ENCODE assay signal across 8 mouse cellular contexts in the genomic region with DNA sequence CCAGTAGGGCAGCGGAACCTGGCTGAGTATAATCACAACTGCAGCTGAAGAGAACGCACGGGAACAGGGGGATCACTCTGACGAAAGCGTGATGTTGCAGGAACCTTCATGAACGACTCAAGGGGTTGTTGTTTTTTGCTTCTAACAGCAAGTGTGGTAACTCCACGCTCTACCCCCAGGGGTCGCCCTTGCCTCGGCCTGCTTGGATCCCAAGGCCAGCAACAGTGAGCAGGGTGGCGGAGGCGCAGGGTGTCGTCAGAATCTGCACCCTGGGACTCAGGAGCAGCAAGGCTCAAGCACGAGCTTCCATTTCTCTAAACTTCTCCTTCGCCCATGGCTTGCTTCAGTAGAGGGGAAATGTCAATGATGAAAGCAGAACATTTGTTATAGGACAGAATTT. TPM values are rescaled to one million over a fixed set of nuclear protein-coding genes. Genes with fewer than 3 reads are reported as not detected.
DNase-seq lines count a peak whose midpoint lies in the region; ATAC-seq lines count a peak whose summit lies in the region.

No protein-coding gene starts in this region.

- no peaks in the 10 kb centered on the region for H3K27me3 ChIP-seq in embryonic facial prominence, embryonic 14.5 days (replicated peaks; ENCODE audit: control insufficient read depth, insufficient read depth, low read length)
- no peaks in the 10 kb centered on the region for H3K27me3 ChIP-seq in heart, embryonic 15.5 days

- WGBS in embryonic facial prominence, embryonic 14.5 days, result 47% methylated on average over 13 of the region's 14 CpGs
- WGBS in heart, embryonic 15.5 days, result 35% methylated on average over 14 of the region's 14 CpGs

- peaks cover 27% of the 10 kb centered on the region for H3K36me3 ChIP-seq in embryonic facial prominence, embryonic 14.5 days (ENCODE audit: control insufficient read depth, insufficient read depth, low read length)
- H3K36me3 ChIP-seq in heart, embryonic 15.5 days, result peaks cover 14% of the 10 kb centered on the region

- H3K9me3 ChIP-seq in embryonic facial prominence, embryonic 14.5 days (ENCODE audit: control insufficient read depth, low read length), result no peaks in the 10 kb centered on the region
- no peaks in the 10 kb centered on the region for H3K9me3 ChIP-seq in heart, embryonic 15.5 days (replicated peaks)

- 0 out of 2 replicates have a peak, but pooled peaks have one; percentile 22 for ATAC-seq in embryonic facial prominence, embryonic 14.5 days (ENCODE audit: low read depth)
- ATAC-seq in heart, embryonic 15.5 days (replicated peaks; ENCODE audit: insufficient number of reproducible peaks, insufficient read depth, low FRiP score, low read depth), result no peak
- ATAC-seq in megakaryocyte, adult 5-6 weeks (ENCODE audit: poor library complexity, severe bottlenecking), result peak; percentile 88

- H3K4me3 ChIP-seq in embryonic facial prominence, embryonic 14.5 days (ENCODE audit: low read depth, low read length), result no peak overlapping the region
- no peak overlapping the region for H3K4me3 ChIP-seq in heart, embryonic 15.5 days

- DNase-seq in ES-CJ7 (ENCODE audit: low read depth, low spot score), result peak; percentile 82
- peak; percentile 80 to 82 for DNase-seq in adrenal gland, postnatal 4 days (ENCODE audit: low spot score in 2 of 2)
- DNase-seq in embryonic facial prominence, embryonic 14.5 days (ENCODE audit: low spot score), result peak; percentile 67
- peak; percentile 75 for DNase-seq in layer of hippocampus, adult 9-11 months
- peak; percentile 78 to 85 for DNase-seq in right cerebral cortex, postnatal 10 days (ENCODE audit: low spot score in 2 of 2)
- DNase-seq in urinary bladder, postnatal 36 days (ENCODE audit: low spot score in 2 of 2), result peak; percentile 72 to 87

- no peak overlapping the region for H3K4me2 ChIP-seq in embryonic facial prominence, embryonic 14.5 days (ENCODE audit: low read depth, low read length)
- H3K4me2 ChIP-seq in heart, embryonic 15.5 days, result no peak overlapping the region

- H3K4me1 ChIP-seq in embryonic facial prominence, embryonic 14.5 days (ENCODE audit: control insufficient read depth, insufficient read depth, low read length), result peaks cover 18% of the 10 kb centered on the region
- peaks cover 71% of the 10 kb centered on the region for H3K4me1 ChIP-seq in heart, embryonic 15.5 days (replicated peaks)

- H3K27ac ChIP-seq in embryonic facial prominence, embryonic 14.5 days (replicated peaks; ENCODE audit: low read depth, low read length), result no peak overlapping the region
- peak overlapping the region; percentile 88 for H3K27ac ChIP-seq in heart, embryonic 15.5 days

- no peak overlapping the region for H3K9ac ChIP-seq in embryonic facial prominence, embryonic 14.5 days (ENCODE audit: low read depth, low read length)
- H3K9ac ChIP-seq in heart, embryonic 15.5 days, result no peak overlapping the region

RNA-seq across cellular contexts. Expression of a gene that starts 22.1 kb away (rescaled TPM):
- total RNA-seq in adrenal gland, postnatal 4 days (2021), result 1 to 10 TPM; 3.2 to 4.3 TPM
- polyA plus RNA-seq in embryonic facial prominence, embryonic 14.5 days (2014; fragmentation: Nextera tagmentation; extraction: Ambion mirVana), result 4.9 and 5.2 TPM in 2 replicates
- 2.7 and 18.4 TPM in 2 replicates for polyA plus RNA-seq in heart, embryonic 15.5 days (2015; fragmentation: Nextera tagmentation; extraction: Ambion mirVana)
- 718 and 733 TPM in 2 replicates for total RNA-seq in megakaryocyte, adult 5-6 weeks (2015)
- 291 and 312 TPM in 2 replicates for total RNA-seq in megakaryocyte, adult 5-6 weeks (2017)

RNA-seq across cellular contexts. Expression of a gene that starts 54.1 kb away (rescaled TPM):
- 100 to 1,000 TPM in 1 of 2 experiments, 10 to 100 TPM in 1; 99.1 to 105 TPM for total RNA-seq in adrenal gland, postnatal 4 days (2021)
- polyA plus RNA-seq in embryonic facial prominence, embryonic 14.5 days (2014; fragmentation: Nextera tagmentation; extraction: Ambion mirVana), result 96.9 and 103 TPM in 2 replicates
- polyA plus RNA-seq in heart, embryonic 15.5 days (2015; fragmentation: Nextera tagmentation; extraction: Ambion mirVana), result 72.7 and 95.4 TPM in 2 replicates
- 93.2 and 103 TPM in 2 replicates for total RNA-seq in megakaryocyte, adult 5-6 weeks (2015)
- 141 and 145 TPM in 2 replicates for total RNA-seq in megakaryocyte, adult 5-6 weeks (2017)

RNA-seq across cellular contexts. Expression of a gene that starts 54.2 kb away (rescaled TPM):
- 10 to 100 TPM; 24.5 to 25.2 TPM for total RNA-seq in adrenal gland, postnatal 4 days (2021)
- 94.4 and 109 TPM in 2 replicates for polyA plus RNA-seq in embryonic facial prominence, embryonic 14.5 days (2014; fragmentation: Nextera tagmentation; extraction: Ambion mirVana)
- 23.6 and 30.5 TPM in 2 replicates for polyA plus RNA-seq in heart, embryonic 15.5 days (2015; fragmentation: Nextera tagmentation; extraction: Ambion mirVana)
- 1.9 and 2.8 TPM in 2 replicates for total RNA-seq in megakaryocyte, adult 5-6 weeks (2015)
- 2.3 and 3.2 TPM in 2 replicates for total RNA-seq in megakaryocyte, adult 5-6 weeks (2017)

Comparison
In these comparisons a context has a peak if more than half of its experiments do, and no peak if none do; other contexts are left out.
1. RNA of a gene that starts 22.1 kb away (total RNA-seq): 291 to 733 TPM in megakaryocyte, adult 5-6 weeks; 3.2 to 4.3 TPM in adrenal gland, postnatal 4 days; every median in the first group is over 10 times any median in the second.
2. RNA of a gene that starts 54.2 kb away (total RNA-seq): 24.5 to 25.2 TPM in adrenal gland, postnatal 4 days; 1.9 to 3.2 TPM in megakaryocyte, adult 5-6 weeks; every median in the first group is over 4 times any median in the second.
3. Peak in every context shown above with its lines, with median percentiles within 50 percentile points of each other: DNase-seq.